Mouse (Mus musculus) megakaryocyte, adult 5-6 weeks (primary cell): ENCODE data around the gene Gsap. TPM values are rescaled to one million over a fixed set of nuclear protein-coding genes. Genes with fewer than 3 reads are reported as not detected.
"Not testable (repeated sequence)": the region's sequence is repeated elsewhere in the genome, so short reads cannot be mapped to it uniquely, and the experiment has no call there.

Experiments used
- ATAC-seq: 2 replicates; pipeline ENCODE4 v1.8.0; 2016; ENCODE audit warnings: mild to moderate bottlenecking, inconsistent platforms; ENCODE audit not compliant: poor library complexity, severe bottlenecking
- total RNA-seq, 2 experiments: library from RNA; stranded (forward) in 1 of 2; stranded (reverse) in 1 of 2; fragments of 153-499, 151-499 nt in 1 of 2; fragments of 221-1000, 200-1000 nt in 1 of 2; gene quantifications; 2 replicates each; pipeline versions ENCODE4 v1.2.3 to v1.2.4; 2015 to 2017

Gsap gene
- total RNA-seq, 2 experiments from 2014 or later, result 40.0 to 45.3 TPM

- peak; percentile 81 for ATAC-seq
Measured at GRCm38 (mm10) chr5:21255551-21256132, 69.6 kb downstream of the Gsap start.

DNA sequence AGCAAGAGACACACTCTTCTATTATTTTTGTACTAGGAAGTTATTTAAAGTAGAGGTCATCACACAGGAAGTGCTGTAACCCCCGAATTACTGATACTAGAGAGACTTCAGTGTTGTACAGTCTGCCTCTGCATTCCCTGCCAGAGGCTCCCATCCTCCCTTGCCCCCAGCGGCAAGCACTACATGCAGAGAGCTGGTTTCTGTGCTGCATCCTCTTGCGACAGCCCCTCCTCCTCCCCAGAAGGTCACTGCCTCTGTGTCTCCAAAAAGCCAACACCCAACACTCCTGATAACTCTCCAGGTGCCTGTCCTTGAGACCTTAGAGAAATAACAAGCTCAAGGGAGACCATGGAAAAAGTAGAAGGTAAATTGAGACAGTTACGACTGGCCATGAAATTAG is 71.1 kb downstream of the Gsap start:
- no peak for ATAC-seq

GRCm38 (mm10) chr5:21257806-21258205 is 71.8 kb downstream of the Gsap start:
- ATAC-seq, result no peak

GRCm38 (mm10) chr5:21260746-21261145 is 74.7 kb downstream of the Gsap start:
- ATAC-seq, result peak; percentile 54

DNA sequence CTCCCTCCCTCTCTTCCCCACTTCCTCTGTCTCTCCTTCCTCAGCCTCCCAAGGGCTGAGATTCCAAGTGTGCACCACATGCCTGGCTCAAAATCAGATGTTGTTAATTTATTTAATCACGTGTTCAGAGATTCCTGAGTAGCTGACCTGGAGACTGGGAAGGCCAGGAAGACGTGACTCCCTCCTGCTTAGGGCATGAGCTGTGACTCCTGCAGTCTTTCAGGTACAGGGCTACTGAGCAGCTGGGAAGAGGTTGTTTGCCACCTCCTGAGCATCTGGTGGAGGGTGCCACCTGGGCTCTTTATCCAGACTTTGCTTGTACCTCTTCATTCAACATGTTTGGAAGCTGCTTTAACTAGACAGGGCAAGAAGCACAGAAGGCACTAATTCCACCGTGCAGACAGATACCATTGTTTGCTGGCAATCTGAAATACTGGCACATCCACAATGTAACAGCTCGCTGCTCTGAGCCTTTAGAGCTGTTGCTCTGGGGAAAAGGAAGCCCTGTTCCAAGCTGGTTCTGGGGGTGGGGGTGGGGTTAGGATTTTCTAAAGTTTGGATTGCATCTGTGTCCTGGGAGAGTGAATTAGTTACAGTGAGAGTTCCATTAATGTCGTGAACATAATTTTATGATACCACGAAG is 75.3 kb downstream of the Gsap start:
- no peak for ATAC-seq

- no peak for ATAC-seq
Measured at GRCm38 (mm10) chr5:21263202-21264055, 77.4 kb downstream of the Gsap start.

DNA sequence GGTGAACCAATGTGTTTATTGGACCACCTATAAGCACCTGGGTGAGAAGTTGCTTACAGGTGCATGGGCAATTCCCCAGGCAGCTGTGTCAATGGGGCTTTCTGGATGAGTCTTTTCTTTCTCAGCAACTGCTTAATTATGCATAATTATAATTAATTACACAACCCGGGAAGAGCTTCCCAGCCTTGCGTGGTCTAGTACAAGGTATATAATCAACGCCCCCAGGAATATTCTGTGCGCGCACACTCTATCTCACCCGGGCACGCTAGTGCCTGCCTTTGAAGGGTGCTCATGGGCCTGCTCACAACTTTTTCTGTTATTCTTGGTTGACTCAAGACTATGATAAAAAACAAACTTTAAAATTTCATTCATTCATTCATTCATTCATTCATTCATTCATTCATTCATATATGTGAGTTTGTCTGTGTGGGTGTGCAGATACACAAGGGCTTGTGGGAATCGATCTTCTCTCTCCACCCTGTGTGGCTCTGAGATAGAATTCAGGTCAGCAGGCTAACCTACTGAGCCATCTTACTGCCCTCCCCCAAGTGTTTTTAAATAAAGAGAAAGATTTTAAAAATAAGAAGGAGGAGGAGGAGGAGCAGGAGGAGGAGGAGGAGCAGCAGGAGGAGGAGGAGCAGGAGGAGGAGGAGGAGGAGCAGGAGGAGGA is 78.4 kb downstream of the Gsap start:
- no peak for ATAC-seq

DNA sequence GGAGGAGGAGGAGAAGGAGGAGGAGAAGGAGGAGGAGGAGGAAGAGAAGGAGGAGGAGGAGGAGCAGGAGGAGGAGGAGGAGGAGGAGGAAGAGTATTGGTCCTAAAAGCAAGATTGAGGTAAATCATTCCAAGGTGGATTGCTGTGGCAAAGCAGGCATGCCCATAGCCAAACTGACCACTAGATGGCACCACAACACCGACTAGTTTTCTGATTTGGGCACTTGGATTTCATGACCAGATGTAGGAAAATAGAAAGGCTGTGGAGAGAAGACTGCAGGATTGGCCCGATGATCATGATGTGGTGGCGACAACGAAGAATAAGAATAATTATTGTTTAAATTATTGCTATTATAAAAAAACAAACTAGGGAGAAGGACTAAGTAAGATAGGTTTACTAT is 79.0 kb downstream of the Gsap start:
- ATAC-seq, result peak; percentile 73

DNA sequence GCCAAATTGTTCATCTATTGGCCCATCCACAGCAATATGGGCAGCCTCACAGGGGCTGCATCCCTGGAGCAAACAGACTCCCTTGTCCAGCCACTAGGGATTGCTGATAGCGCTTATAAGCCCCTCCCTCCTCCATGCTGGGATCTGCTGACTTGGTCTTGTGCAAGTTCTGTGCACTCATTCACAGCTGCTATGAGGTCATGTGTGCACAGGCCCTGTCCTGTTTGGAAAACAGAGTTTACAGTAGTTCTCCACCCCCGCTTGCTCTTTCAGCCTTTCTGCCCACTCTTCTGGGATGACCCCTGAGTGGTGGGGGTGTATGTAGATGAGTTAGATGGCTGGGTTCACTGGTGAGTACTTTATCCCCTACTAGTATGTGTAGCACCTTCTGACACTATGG is 81.0 kb downstream of the Gsap start:
- peak; percentile 20; the same call in 1 of the 2 replicates for ATAC-seq

GRCm38 (mm10) chr5:21269446-21269845 is 83.4 kb downstream of the Gsap start:
- ATAC-seq, result no peak

- ATAC-seq, result no peak
Measured at GRCm38 (mm10) chr5:21270756-21271155, 84.7 kb downstream of the Gsap start.

DNA sequence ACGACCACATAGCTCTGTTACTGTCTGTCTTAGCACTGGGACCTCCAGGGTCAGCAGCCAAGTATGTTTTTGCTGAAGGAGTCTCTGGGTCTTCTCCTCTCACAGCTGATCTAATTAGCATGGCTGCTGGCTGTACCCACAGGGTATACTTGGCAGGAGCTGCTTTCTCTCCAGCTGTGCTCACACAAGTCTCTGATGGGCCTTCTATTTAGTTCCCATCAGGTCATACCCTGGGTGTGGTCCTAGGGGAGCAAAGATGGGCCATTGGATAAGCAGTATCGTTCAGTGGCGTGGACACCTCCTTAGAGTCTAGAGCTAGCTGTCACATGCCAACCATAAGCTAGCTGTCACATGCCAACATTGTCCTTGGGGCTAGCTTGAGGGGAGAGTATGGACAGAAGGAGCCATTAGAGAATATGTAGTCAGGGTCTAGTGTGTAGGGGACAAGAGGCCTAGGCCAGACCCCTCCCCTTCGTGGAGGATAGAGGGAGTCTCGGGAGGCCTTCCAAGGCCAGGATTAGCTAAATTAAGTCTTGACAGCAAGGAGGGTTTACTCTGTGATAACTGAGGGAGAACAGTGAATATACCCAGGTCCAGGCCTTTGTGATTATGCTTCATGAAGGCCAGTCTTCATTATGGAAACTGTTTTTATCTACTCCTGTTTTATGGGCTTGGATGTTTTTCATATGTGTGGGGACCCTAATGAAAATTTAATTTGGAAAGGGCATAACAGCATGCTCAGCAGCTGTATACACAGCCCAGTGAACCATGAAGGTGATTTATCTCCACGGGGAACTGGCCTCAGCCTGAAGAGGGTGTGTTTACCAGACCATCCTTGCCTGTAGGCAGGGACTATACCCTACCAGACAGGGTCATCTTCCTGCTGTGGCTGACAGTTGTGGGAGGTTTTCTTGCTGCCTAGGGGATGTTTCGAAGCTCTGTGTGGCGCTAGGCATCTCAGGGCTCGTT is 85.6 kb downstream of the Gsap start:
- no peak for ATAC-seq

GRCm38 (mm10) chr5:21277685-21278084 is 91.6 kb downstream of the Gsap start:
- ATAC-seq, result not testable (repeated sequence)

DNA sequence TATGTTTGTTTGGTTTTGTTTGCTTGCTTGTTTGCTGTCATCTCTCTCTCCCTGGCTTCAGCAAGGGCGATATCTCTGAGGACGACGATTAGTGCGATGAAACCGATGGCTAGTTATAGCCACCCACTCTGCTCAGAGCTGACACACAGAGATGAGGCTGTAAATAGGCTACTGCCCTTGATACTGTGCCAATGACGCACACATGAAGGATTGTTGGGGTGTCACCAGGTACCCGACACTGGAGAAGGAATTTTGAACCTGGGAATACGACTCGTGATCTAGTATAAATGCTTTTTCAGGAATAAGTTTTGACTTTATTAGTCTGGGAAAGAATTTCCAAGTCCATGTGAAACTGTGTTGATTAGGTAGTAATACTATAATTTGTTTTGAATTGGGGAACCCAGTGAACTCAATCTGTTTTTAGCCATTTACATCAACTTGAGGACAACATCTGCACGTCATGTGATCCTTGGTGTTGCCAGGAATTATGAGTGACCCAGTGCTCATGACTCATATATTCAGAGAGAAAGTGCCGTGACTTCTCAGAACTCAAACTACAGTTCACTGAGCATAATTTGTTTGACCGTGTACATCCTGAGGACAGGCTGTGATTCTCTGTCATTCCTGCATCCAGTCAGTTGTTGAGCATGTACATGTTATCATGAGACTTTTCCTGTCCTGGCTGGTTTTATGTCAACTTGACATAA is 97.5 kb downstream of the Gsap start:
- no peak for ATAC-seq

GRCm38 (mm10) chr5:21288658-21289435 is 102.8 kb downstream of the Gsap start:
- ATAC-seq, result no peak

- ATAC-seq, result no peak
Measured at GRCm38 (mm10) chr5:21290594-21290993, 104.5 kb downstream of the Gsap start.

DNA sequence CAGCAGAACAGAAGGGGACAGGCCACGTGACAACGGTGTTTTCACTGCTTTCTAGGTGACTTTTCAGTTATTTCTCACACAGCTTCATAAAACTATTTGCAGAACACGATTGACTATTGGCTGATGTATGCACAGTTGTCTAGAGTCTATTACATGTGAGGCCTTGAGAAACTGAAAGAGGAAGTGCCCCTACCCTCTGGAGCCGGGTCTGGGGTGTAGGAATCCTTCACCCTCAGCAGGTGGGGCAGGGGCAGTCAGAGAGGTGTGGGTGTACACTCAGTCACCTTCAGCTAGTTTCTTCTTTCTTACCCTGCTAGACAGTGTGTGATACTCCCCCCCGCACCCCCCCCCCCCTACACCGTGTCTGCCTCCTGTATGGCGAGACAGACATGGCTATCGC is 109.6 kb downstream of the Gsap start:
- ATAC-seq, result peak; percentile 68; the same call in 1 of the 2 replicates

GRCm38 (mm10) chr5:21299076-21299755 is 113.2 kb downstream of the Gsap start:
- no peak for ATAC-seq
